Mouse (Mus musculus) liver, postnatal 0 days (tissue): ENCODE measurements around the gene 9630041A04Rik.

Experiments
- CTCF ChIP-seq: sonication (generic); IDR thresholded peaks from 2 replicates; pipeline ENCODE4 v1.5.1; 2016; ENCODE audit warnings: antibody characterized with exemption, low read depth
- EP300 ChIP-seq: IDR thresholded peaks from 2 replicates; pipeline ENCODE4 v1.6.1; 2016; ENCODE audit warnings: antibody characterized with exemption, low read depth, mild to moderate bottlenecking

GRCm38 (mm10) chr9:101908849-101909248, 47.2 kb downstream of the 9630041A04Rik start:
- TF ChIP-seq CTCF (no peak), EP300 (no peak)
